Mouse (Mus musculus) stomach, postnatal 0 days (tissue): Measurements from ENCODE around the gene Ctnnbip1. TPM values are rescaled to one million over a fixed set of nuclear protein-coding genes. Genes with fewer than 3 reads are reported as not detected.
A peak's percentile ranks its signal among the peaks of the same experiment; 100 is the strongest.

Source experiments
- ATAC-seq: fragments of 200-750 bp; cut with Nextera tagmentation; 2 replicates; pipeline ENCODE4 v1.8.0; 2017; ENCODE audit not compliant: low FRiP score, low TSS enrichment
- DNase-seq: peaks from one replicate; pipeline ENCODE4 v3.0.0-alpha.2; 2016; ENCODE audit warnings: low spot score
- H3K27ac ChIP-seq: fragments of 300-500 bp; sonication (generic); replicated peaks from 2 replicates; pipeline ENCODE4 v1.5.1; 2014; ENCODE audit warnings: mild to moderate bottlenecking, control low read depth
- H3K27me3 ChIP-seq: fragments of 300-500 bp; sonication (generic); 2 replicates; pipeline ENCODE4 v1.6.1; 2014; ENCODE audit warnings: low read length; ENCODE audit not compliant: control insufficient read depth, insufficient read depth
- H3K36me3 ChIP-seq: fragments of 300-500 bp; sonication (generic); 2 replicates; pipeline ENCODE4 v1.6.1; 2014; ENCODE audit warnings: low read length, mixed read lengths; ENCODE audit not compliant: control insufficient read depth, insufficient read depth
- H3K4me1 ChIP-seq: fragments of 300-500 bp; sonication (generic); replicated peaks from 2 replicates; pipeline ENCODE4 v1.6.1; 2014; ENCODE audit warnings: antibody characterized with exemption; ENCODE audit not compliant: control insufficient read depth, insufficient read depth
- H3K4me2 ChIP-seq: fragments of 300-500 bp; sonication (generic); replicated peaks from 2 replicates; pipeline ENCODE4 v1.6.1; 2014; ENCODE audit warnings: low read depth, mild to moderate bottlenecking, control low read depth, moderate library complexity
- H3K4me3 ChIP-seq: fragments of 300-500 bp; sonication (generic); 2 replicates; pipeline ENCODE4 v1.5.1; 2014; ENCODE audit warnings: low read depth, low read length, control low read depth
- H3K9ac ChIP-seq: fragments of 300-500 bp; sonication (generic); 2 replicates; pipeline ENCODE4 v1.6.1; 2014; ENCODE audit warnings: mild to moderate bottlenecking, low read length, control low read depth, mixed read lengths
- H3K9me3 ChIP-seq: fragments of 300-500 bp; sonication (generic); 2 replicates; pipeline ENCODE4 v1.6.1; 2016; ENCODE audit warnings: low read length; ENCODE audit not compliant: control insufficient read depth
- CTCF ChIP-seq: IDR thresholded peaks from 2 replicates; pipeline ENCODE4 v1.5.1; 2016; ENCODE audit warnings: antibody characterized with exemption, low read depth, mild to moderate bottlenecking, moderate library complexity
- EP300 ChIP-seq: optimal IDR thresholded peaks from 2 replicates; pipeline ENCODE3; 2016; ENCODE audit warnings: antibody characterized with exemption
- WGBS: fragments of 180-500 bp; shearing (Covaris S2); extraction: QIAGEN DNeasy Blood & Tissue Kit; methylation state at CpG from one replicate; pipeline ENCODE4 v1.1.7; 2014; 5-methylcytosine and 5-hydroxymethylcytosine counted together
- polyA plus RNA-seq: library from polyadenylated mRNA; unstranded; fragments of >200 nt; fragmentation: Nextera tagmentation; extraction: Ambion mirVana; gene quantifications from 2 replicates; pipeline ENCODE4 v1.2.1, GENCODE M21; 2015

Ctnnbip1 gene
- polyA plus RNA-seq, 1 experiment from 2014 or later: 60.1 TPM

- no peak overlapping the region for H3K27ac ChIP-seq
- TF ChIP-seq EP300: no peak
- TF ChIP-seq CTCF: no peak
- no peaks in the 10 kb centered on the region for H3K4me1 ChIP-seq
- peaks cover 11% of the 10 kb centered on the region for H3K36me3 ChIP-seq
- WGBS: 88% methylated on average over 5 of the region's 5 CpGs
- DNase-seq: no peak
- H3K9me3 ChIP-seq: no peaks in the 10 kb centered on the region
- H3K9ac ChIP-seq: no peak overlapping the region
- H3K4me3 ChIP-seq: no peak overlapping the region
- ATAC-seq: no peak
- H3K27me3 ChIP-seq: no peaks in the 10 kb centered on the region
- H3K4me2 ChIP-seq: no peak overlapping the region
Observed at GRCm38 (mm10) chr4:149499790-149500189, 18.2 kb upstream of the Ctnnbip1 start.

GRCm38 (mm10) chr4:149504363-149504762 lies 13.7 kb upstream of the Ctnnbip1 start:
- WGBS: 70% methylated on average over 5 of the region's 5 CpGs
- no peaks in the 10 kb centered on the region for H3K9me3 ChIP-seq
- H3K27ac ChIP-seq: peak overlapping the region; percentile 31
- H3K4me1 ChIP-seq: no peaks in the 10 kb centered on the region
- no peak overlapping the region for H3K9ac ChIP-seq
- H3K4me2 ChIP-seq: no peak overlapping the region
- peaks cover 4% of the 10 kb centered on the region; the same call in 1 of the 2 replicates for H3K36me3 ChIP-seq
- DNase-seq (no peak), ATAC-seq (no peak)
- no peaks in the 10 kb centered on the region for H3K27me3 ChIP-seq
- TF ChIP-seq EP300: no peak
- TF ChIP-seq CTCF: no peak
- no peak overlapping the region for H3K4me3 ChIP-seq

GRCm38 (mm10) chr4:149504858-149505257 lies 13.2 kb upstream of the Ctnnbip1 start:
- Histone ChIP-seq H3K36me3 (peaks cover 4% of the 10 kb centered on the region; the same call in 1 of the 2 replicates), H3K9me3 (no peaks in the 10 kb centered on the region), H3K4me3 (no peak overlapping the region), H3K27me3 (no peaks in the 10 kb centered on the region), H3K4me2 (no peak overlapping the region), H3K27ac (peak overlapping the region; percentile 31), H3K4me1 (no peaks in the 10 kb centered on the region), H3K9ac (no peak overlapping the region)
- no peak for DNase-seq
- no peak for ATAC-seq
- TF ChIP-seq EP300 (no peak), CTCF (no peak)
- 38% methylated on average over 3 of the region's 3 CpGs for WGBS

GRCm38 (mm10) chr4:149505261-149505967 lies 12.6 kb upstream of the Ctnnbip1 start:
- Histone ChIP-seq H3K4me2 (no peak overlapping the region), H3K9ac (no peak overlapping the region), H3K27me3 (no peaks in the 10 kb centered on the region), H3K4me3 (no peak overlapping the region), H3K4me1 (no peaks in the 10 kb centered on the region), H3K36me3 (0 out of 2 replicates have a peak, but pooled peaks cover under 1% of the 10 kb centered on the region), H3K9me3 (no peaks in the 10 kb centered on the region), H3K27ac (no peak overlapping the region)
- TF ChIP-seq CTCF (no peak), EP300 (no peak)
- 75% methylated on average over 14 of the region's 15 CpGs for WGBS
- ATAC-seq (no peak), DNase-seq (no peak)

- no peak overlapping the region for H3K4me3 ChIP-seq
- H3K27me3 ChIP-seq: no peaks in the 10 kb centered on the region
- no peak overlapping the region for H3K9ac ChIP-seq
- no peak for DNase-seq
- H3K27ac ChIP-seq: no peak overlapping the region
- no peaks in the 10 kb centered on the region for H3K36me3 ChIP-seq
- TF ChIP-seq EP300: no peak
- no peak for TF ChIP-seq CTCF
- WGBS: 75% methylated on average over 3 of the region's 3 CpGs
- no peak overlapping the region for H3K4me2 ChIP-seq
- H3K4me1 ChIP-seq: no peaks in the 10 kb centered on the region
- H3K9me3 ChIP-seq: no peaks in the 10 kb centered on the region
- no peak for ATAC-seq
Observed at GRCm38 (mm10) chr4:149506904-149507303, 11.1 kb upstream of the Ctnnbip1 start.

GRCm38 (mm10) chr4:149511221-149511646 lies 6.8 kb upstream of the Ctnnbip1 start:
- Histone ChIP-seq H3K36me3 (no peaks in the 10 kb centered on the region), H3K4me3 (no peak overlapping the region), H3K4me1 (no peaks in the 10 kb centered on the region), H3K4me2 (no peak overlapping the region), H3K27me3 (no peaks in the 10 kb centered on the region), H3K9ac (no peak overlapping the region), H3K27ac (no peak overlapping the region), H3K9me3 (no peaks in the 10 kb centered on the region)
- TF ChIP-seq CTCF (no peak), EP300 (no peak)
- no peak for ATAC-seq
- 48% methylated on average over 6 of the region's 6 CpGs for WGBS
- no peak for DNase-seq
